Mouse (Mus musculus): ENCODE measurements around the gene Clk1.

DNA sequence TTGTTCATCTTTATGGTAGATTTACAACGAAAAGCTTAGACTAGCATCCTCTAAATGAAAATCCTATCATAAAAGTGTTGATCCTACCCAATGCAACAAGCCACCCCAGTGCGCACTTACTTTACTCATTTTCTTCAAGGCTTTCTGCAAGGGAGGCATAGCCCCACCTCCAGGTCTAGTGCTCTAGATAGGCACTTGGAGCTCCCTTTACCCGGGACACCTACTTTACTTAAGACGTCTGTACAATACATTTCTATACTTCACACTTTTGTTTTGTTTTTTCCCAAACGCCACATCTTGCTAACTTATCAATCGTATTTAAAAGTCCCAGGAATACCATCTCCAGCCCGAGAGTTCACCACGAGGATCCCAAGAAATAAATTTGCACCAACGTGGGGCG, 20.8 kb upstream of the Clk1 start:
- no peak for TF ChIP-seq CTCF (conservative IDR thresholded peaks at IDR 0.05; ENCODE audit: low read length)
- TF ChIP-seq POU5F1 (IDR thresholded peaks at IDR 0.05; ENCODE audit: borderline replicate concordance, low read length), result no peak
